Mouse (Mus musculus) urinary bladder, postnatal 36 days (tissue): ENCODE results near the gene Ift80.
A peak's percentile ranks its signal among the peaks of the same experiment; 100 is the strongest.
"Not testable (repeated sequence)": the region's sequence is repeated elsewhere in the genome, so short reads cannot be mapped to it uniquely, and the experiment has no call there.

Source experiments
- DNase-seq, 2 experiments: peaks; one replicate each; pipeline ENCODE4 v3.0.0; 2022; ENCODE audit warnings: low spot score in 2 of 2, mixed read lengths in 1 of 2

Ift80 gene

GRCm38 (mm10) chr3:68935498-68935897, 68.9 kb downstream of the Ift80 start:
- DNase-seq, result no peak

GRCm38 (mm10) chr3:68934259-68934658, 70.1 kb downstream of the Ift80 start:
- DNase-seq, result no peak

GRCm38 (mm10) chr3:68928619-68929018, 75.8 kb downstream of the Ift80 start:
- no peak for DNase-seq

GRCm38 (mm10) chr3:68907509-68907908, 96.9 kb downstream of the Ift80 start:
- no peak for DNase-seq

GRCm38 (mm10) chr3:68904902-68905778, 99.2 kb downstream of the Ift80 start:
- no peak for DNase-seq

GRCm38 (mm10) chr3:68902636-68903035, 101.7 kb downstream of the Ift80 start:
- DNase-seq, result not testable (repeated sequence)

GRCm38 (mm10) chr3:68897154-68897553, 107.2 kb downstream of the Ift80 start:
- no peak for DNase-seq

GRCm38 (mm10) chr3:68895426-68895825, 108.9 kb downstream of the Ift80 start:
- DNase-seq, result no peak

GRCm38 (mm10) chr3:68886845-68887244, 117.5 kb downstream of the Ift80 start:
- DNase-seq, result no peak

- DNase-seq, result no peak
Observed at GRCm38 (mm10) chr3:68874079-68874478, 130.3 kb downstream of the Ift80 start.

- no peak for DNase-seq
Observed at GRCm38 (mm10) chr3:68870568-68870950, 133.8 kb downstream of the Ift80 start.

- DNase-seq, result no peak
Observed at GRCm38 (mm10) chr3:68869691-68870567, 134.4 kb downstream of the Ift80 start.

- DNase-seq, result peak in 1 of 2 experiments; percentile 2
Observed at GRCm38 (mm10) chr3:68869211-68869690, 135.1 kb downstream of the Ift80 start, which contains the start of gene 1110032F04Rik. TSS of gene 1110032F04Rik (plus strand) at chr3:68869586.

- DNase-seq, result no peak
Observed at GRCm38 (mm10) chr3:68852414-68852813, 152.0 kb downstream of the Ift80 start.

- DNase-seq, result no peak
Observed at GRCm38 (mm10) chr3:68848323-68848722, 156.0 kb downstream of the Ift80 start.

GRCm38 (mm10) chr3:68844025-68844424, 160.3 kb downstream of the Ift80 start:
- no peak for DNase-seq
